Mouse (Mus musculus) kidney, adult 2 months (tissue): ENCODE data around the gene B9d2.

ENCODE experiments used
- CTCF ChIP-seq: fragments of 200-500 bp; conservative IDR thresholded peaks from 2 replicates; pipeline ENCODE4 v1.5.1; 2011; ENCODE audit warnings: low read depth, mild to moderate bottlenecking, control low read depth, low read length, moderate library complexity, mixed read lengths; ENCODE audit not compliant: insufficient read depth, insufficient read length
- POLR2A ChIP-seq: fragments of 200-500 bp; IDR thresholded peaks from one replicate; pipeline ENCODE4 v1.6.1; 2011; ENCODE audit warnings: low read depth, low read length, control low read depth

DNA sequence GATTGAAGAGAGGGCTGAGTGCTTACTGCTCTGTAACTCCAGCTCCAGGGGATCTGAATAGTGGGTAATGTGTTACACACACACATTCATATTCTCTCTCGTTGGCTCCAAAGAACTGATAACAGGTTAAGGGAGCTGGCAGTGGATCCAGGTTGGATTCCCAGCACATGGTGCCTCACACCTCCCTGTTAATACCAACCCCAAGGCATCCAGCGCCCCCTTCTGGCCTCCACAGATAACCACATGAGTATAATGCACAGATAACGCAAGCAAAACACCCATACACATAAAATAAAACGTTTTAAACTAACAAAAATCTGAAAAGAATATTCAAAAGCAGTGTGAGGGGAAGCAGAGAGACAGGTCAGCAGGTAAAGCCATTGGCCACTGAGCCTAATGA, 8.1 kb upstream of the B9d2 start:
- TF ChIP-seq POLR2A (no peak), CTCF (0 out of 2 replicates have a peak, but pooled peaks have one; percentile 20)
